16 mouse cellular contexts compared by ENCODE assay signal in the genomic region with DNA sequence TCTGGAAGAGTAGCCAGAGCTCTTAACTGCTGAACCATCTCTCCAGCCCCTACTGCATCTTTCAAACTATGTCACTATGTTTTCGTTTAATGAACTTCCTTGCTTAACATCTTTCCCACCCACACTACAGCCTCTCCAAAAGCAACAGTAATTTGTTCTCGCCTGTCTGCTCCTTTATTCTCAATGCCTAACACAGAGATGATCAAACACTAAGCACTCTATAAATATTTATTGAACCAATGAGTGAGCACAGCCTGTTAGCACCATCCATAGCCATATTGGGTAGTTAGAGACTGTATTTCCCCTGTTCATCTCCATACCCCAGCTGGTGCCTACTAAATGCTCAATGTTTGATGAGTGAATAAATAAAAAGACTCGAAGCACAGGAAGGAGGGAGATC.
"Had no signal": no experiment of that assay in that cellular context is flagged by ENCODE, and none has a peak within 500 bp of the region (broad histone marks: within the 10 kb centered on the region; RNA-seq: fewer than 3 reads in every experiment).

No protein-coding gene starts in this region.

- H3K27me3 ChIP-seq: kidney, embryonic 15.5 days; liver, embryonic 13.5 days; neural tube, embryonic 12.5 days had no signal

- H3K36me3 ChIP-seq: kidney, embryonic 15.5 days; liver, embryonic 13.5 days; neural tube, embryonic 12.5 days had no signal

- DNase-seq: kidney, adult 11 months; kidney, adult 8-10 months; kidney, postnatal 10 days; kidney, postnatal 36 days; liver, embryonic 13.5 days; lung, adult 2 months; lung, postnatal 14 days; lung, postnatal 4 days; midbrain, embryonic 14.5 days; retina, postnatal 1 day; right cerebral cortex, postnatal 4 days; thymus, postnatal 25 days had no signal

- H3K4me3 ChIP-seq: kidney, embryonic 15.5 days; liver, embryonic 13.5 days; neural tube, embryonic 12.5 days had no signal

- H3K4me1 ChIP-seq: liver, embryonic 13.5 days had no signal

- H3K9ac ChIP-seq: kidney, embryonic 15.5 days; liver, embryonic 13.5 days; neural tube, embryonic 12.5 days had no signal

- H3K9me3 ChIP-seq: kidney, embryonic 15.5 days; neural tube, embryonic 12.5 days had no signal

- H3K27ac ChIP-seq: kidney, embryonic 15.5 days; liver, embryonic 13.5 days; neural tube, embryonic 12.5 days; stomach, postnatal 0 days had no signal

- H3K4me2 ChIP-seq: kidney, embryonic 15.5 days; liver, embryonic 13.5 days; midbrain, embryonic 11.5 days; neural tube, embryonic 12.5 days had no signal
